Mouse (Mus musculus): ENCODE measurements around the gene Ms4a15.

- TF ChIP-seq POLR2A (IDR thresholded peaks at IDR 0.05; ENCODE audit: low read depth, low read length): no peak
- no peak for TF ChIP-seq CTCF (IDR thresholded peaks at IDR 0.05; ENCODE audit: borderline replicate concordance, insufficient read depth, low read length)
These were observed 4.5 kb downstream of the Ms4a15 start for GRCm38 (mm10) chr19:10988563-10988962.

All from embryonic fibroblast, embryonic 13.5 days (primary cell).